Mouse (Mus musculus) gastrocnemius, adult 18-20 months (tissue): ENCODE measurements around the gene Sdc4. TPM values are rescaled to one million over a fixed set of nuclear protein-coding genes. Genes with fewer than 3 reads are reported as not detected.

Source experiments
- DNase-seq: peaks from one replicate; pipeline ENCODE4 v3.0.0; 2021; ENCODE audit warnings: low spot score
- total RNA-seq, 2 experiments: library from RNA; stranded (reverse); gene quantifications; 2 replicates each; pipeline ENCODE4 v1.2.3; 2021

Sdc4 gene
- total RNA-seq, 2 experiments from 2014 or later: 62.6 to 77.3 TPM

DNA sequence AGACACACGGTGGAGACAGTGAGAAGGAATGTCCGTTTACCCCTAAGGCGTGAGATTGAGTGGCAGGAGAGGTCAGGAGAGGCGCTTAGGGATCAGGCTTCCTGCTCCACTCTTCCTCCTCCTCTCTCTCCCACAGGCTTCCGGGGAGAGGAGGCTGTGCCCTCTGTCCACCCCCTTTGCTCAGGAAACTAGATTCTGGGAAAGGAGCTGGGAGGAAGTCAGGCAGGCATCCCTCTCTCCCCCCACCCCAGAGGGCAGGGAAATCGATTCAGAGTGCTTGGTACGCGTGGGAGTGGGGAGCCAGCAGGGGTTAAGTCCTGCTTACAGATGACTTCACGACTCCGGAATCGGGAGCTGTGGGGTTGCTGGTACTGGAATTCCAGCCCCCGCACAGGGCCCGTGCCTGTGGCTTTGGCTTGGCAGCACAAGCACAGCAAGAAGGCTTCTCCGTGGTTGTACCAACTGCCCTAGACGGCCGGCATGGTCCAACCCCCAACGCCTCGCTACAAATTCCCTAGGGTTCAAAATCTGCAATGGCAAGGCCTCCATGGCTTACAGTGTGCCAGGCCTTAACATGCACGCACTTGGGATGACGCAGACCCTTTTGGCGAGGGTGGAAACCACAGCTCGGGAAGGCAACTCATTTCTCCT lies 11.0 kb downstream of the Sdc4 start:
- peak; percentile 66 for DNase-seq

DNA sequence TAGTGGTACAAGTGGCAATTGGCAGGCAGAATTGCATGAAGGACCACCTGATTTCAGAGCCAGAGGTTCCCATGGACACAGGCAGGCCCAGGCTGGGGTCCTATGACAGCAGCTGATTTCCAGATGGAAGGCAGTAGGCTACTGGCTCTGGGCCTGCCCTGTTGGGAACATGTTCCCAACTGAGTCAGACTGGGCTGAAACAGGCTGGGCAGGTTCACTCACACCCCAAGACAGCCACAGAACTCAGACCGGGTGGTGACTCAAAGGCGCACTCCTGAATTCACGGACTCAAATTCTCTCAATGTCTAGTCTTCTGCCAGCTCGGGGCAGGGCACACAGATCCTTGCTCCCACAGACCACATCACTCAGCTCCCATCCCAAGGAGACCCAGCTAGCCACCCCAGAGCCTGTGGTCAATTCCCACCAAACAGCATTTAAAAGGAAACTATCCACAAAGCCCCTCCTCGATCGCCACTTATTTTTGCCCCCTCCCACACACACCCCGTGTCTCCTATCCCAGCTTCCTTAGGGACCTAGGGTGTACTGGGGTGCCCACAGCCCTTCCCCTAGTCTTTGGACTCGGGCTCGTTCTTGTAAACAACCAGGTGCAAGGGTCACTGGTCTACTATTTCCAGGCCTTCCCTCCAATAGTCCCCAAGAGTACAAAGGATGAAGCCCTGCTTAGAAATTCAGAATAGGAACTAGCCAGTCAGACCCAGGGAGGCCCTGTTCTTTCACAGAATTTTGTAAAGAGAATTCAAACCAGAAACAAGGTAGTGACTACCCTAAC lies 11.8 kb downstream of the Sdc4 start:
- no peak for DNase-seq

DNA sequence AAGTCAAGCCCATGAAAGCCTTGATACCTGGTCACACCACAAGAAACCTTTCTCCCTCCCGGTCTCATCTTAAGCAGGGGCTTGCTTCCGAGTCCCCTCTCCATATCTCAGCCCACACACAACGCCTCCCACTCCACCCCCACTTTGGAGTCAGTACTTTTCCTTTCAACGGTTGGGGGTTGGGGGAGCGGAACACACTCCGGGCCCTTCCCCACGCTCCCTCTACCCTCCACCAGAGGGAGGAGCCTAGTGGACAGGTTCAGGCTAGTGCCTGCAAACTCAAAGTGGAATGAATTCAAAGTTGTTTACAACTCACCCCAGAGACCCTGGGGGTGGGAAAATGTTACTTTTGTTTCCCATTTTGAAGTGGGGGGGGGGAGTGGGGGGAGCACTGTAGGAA lies 13.0 kb downstream of the Sdc4 start:
- DNase-seq: no peak

DNA sequence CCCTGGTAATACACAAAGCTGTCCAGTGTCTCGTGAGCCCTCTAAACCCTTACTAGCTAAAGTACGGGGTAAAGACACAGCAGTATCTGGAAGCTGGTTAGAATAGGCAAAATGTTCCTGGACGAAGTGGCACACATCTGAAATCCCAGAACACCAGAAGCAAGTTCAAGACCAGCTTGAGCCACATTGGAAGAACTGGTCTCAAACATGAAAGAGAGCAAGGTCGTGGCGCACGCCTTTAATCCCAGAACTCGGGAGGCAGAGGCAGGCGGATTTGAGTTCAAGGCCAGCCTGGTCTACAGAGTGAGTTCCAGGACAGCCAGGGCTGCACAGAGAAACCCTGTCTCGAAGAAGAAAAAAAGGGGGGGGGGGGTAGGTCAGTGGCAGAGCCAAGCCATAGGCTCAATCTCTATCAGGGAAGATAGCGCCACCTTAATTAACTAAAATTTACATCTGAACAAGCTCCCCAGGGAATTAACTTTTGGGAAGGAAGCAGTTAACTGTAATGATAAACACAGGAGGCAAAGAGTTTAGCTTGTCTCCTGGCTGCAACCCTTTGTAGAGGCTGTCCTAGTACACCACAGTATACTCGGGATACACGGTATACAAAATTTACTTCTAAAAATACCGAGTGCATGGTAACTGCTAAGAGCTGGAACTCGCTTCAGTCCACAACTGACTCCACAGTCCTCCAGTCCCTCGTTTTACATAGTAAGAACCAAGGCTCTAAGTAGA lies 13.6 kb downstream of the Sdc4 start:
- no peak for DNase-seq

DNA sequence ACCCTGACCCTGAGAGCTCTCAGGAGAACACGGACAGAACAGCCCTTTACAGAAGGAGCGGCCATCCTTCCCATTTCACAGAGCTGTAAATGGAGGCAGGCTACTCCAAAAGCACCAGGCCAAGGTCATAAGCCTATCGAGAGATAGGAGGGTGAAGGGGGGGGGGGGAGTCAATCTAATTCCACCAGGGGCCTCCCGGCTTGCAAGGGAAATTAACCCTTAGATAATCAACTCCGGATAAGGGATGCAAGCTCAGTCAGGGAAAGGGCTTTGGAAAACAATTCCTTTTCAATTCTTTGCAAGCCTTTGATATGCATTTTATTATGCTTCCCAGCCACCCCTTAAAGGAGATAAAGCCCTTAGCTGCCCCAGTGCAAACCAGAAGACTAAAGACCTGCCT lies 15.2 kb downstream of the Sdc4 start:
- no peak for DNase-seq

DNA sequence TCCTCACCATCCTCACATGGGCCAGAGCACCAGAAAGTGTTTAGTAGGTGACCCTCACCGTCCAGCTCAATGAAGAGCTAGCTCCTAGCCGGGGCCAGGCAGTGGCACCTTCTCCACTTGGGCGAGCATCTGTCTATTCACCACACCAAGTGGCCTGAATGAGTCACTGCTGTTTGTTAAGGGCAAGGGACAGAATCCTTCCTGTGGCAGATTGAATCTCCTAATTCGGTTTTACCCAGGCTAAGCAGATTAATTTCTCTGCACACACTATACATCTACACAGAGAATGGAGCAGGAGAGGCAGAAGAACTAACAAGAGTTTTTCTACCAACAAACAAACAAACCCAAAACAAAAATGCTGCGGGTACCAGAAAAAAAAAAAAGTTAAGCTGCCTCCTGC lies 16.7 kb downstream of the Sdc4 start:
- DNase-seq: no peak

DNA sequence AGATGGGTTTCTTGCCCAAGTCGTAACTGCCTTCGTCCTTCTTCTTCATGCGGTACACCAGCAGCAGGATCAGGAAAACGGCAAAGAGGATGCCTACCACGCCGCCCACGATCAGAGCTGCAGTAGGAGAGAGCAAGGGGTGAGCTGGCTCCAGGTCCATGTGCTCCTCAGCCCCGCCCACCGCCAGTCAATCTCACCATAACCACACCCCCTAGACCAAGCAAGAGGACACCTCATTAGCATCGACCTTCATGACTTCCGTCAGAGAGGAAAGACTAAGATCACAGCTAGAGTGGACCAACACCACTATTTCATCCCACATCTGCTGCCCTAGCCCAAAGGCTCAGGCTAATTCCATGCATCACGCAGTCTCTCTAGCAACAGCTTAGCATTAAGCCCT lies 17.6 kb downstream of the Sdc4 start:
- DNase-seq: no peak

DNA sequence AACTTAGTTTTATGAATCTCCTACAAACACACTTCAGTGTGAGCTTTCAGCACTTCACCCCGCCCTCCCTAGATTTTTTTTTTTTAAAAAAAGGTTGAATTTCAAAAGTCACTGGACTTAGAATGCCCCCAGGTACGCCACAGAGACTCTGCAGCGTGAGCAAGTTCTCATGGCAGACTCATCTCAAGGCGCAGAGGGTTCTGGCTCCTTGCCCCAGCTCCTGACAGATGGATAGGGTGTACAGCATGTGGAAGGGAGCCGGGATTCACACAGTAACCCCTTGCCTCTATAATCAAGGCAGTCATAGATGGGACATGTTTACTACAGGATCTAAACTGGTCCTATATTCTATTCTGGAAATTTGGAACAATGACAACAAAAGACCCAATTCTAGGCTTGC lies 18.3 kb downstream of the Sdc4 start:
- peak; percentile 56 for DNase-seq

DNA sequence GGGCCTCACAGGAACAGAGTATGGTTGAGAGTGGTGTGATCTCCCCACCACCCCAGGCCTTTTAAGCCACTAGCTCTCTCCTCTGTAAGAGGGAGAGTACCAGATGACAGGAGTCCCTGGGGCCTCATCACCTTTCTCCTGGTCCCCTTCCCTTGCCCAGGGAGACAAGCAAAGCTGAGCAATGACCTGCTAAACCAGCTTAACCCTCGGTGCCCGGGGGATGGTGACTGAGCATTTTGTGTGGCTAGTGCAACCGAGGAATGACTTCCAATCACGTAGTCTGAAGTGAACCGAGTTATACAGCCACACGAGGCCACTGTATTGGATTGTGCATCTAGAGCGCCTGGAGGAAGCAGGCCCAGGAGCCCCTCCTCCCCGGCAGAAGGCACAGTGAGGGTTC lies 19.3 kb downstream of the Sdc4 start:
- DNase-seq: no peak

DNA sequence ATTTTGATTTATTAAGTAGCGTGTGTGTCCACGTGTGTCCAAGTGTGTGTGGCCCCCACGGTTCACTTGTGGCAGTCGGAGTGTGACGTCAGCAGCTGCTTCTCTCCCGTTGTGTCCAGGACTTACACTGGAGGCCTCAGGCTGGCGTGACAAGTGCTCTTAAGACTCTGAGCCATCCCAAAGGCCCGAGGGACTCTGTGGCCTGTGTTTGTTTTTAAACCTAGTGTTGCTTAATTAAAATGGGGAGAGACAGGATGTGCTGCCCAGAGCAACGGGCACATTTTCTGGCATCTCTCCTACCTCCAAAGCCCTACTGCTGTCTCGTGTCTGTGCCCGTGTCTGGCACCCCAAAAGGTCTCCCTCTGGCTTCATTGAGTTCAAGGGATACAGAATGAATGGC lies 20.2 kb downstream of the Sdc4 start:
- DNase-seq: peak; percentile 47

DNA sequence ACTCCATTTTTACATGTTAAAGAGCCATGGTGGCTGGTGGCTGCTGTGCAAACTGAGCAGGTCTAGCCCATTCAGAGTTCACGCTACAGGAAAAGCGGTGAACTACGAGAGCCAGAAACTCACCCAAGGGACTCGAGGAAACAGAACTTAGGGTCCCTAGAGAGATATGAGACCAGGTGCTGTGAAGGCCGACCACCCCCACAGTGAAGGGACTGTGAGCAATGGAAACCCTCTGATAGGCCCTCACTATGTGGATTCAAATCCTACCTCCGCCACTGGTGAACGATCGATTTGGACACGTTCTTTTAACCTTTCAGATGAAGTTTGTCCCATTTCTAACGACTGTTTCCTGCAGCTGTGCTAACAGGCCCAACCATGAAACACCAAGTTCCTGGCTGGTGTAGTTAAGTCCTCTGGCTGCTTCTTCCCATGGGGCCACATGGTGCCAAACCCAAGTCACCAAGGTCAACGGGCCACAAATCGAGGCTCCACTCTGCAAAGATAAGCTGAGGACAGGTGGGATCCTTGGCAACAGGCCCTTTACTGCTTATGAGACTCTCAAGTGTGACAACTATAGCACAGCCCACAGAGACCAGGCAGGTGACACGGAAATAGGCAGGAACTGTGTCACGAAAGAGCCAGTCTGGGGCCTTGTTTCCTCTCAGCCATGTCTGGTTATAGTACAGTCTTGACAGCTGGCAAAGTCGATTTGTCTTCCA lies 20.9 kb downstream of the Sdc4 start:
- DNase-seq: no peak

DNA sequence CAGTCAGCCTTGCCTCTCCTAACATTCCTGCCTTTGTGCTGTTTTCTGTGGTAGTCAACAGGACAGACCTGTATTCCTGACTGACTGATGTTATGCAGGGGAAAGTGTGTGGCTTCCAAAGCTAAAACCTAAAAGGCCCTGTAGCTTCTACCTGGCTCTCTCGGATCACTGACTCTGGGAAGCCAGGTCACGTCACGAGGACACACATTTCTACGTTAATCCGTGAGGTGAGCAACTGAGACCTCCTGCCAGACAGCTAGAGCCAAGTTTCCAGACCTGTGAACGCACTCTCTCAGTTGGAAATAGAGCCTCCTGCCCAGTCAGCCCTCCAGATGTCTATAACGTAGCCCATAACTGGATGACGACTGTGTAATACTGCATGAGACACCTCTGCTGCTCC lies 21.7 kb downstream of the Sdc4 start:
- no peak for DNase-seq

DNA sequence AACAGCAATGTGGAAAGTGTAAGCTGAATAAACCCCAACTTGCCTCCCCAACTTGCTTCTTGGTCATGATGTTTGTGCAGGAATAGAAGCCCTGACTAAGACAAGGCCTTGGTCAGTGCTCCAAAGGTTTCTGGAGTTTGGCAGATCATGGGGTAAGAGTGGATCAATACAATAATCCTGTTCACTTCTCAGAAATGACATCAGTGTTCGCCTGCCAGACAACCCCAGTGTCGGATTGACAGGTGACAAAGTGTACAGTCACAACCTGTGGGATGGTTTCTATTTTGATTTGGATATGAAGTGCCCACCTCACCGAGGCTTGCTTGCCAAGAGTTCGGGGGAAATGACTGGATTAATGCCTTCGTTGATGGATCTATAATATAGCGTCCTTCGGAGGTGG lies 22.4 kb downstream of the Sdc4 start:
- DNase-seq: no peak

DNA sequence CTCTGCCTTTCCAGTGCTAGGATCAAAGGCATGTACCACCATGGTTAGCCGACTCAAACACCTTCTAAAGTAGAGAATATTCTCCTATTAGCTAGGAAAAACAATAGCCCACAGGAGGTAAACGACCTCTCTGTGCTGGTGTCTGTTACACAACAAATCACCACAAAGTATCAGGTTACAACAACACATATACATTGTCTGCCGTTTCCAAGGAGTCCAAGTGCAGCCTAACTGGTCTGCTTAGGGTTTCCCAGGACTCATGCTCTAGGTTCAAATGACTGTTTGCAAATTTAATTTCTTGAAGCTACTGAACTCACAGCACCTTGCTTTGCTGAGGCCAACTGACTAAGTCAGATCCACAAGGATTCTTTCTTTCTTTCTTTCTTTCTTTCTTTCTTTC lies 24.2 kb downstream of the Sdc4 start:
- DNase-seq: no peak

DNA sequence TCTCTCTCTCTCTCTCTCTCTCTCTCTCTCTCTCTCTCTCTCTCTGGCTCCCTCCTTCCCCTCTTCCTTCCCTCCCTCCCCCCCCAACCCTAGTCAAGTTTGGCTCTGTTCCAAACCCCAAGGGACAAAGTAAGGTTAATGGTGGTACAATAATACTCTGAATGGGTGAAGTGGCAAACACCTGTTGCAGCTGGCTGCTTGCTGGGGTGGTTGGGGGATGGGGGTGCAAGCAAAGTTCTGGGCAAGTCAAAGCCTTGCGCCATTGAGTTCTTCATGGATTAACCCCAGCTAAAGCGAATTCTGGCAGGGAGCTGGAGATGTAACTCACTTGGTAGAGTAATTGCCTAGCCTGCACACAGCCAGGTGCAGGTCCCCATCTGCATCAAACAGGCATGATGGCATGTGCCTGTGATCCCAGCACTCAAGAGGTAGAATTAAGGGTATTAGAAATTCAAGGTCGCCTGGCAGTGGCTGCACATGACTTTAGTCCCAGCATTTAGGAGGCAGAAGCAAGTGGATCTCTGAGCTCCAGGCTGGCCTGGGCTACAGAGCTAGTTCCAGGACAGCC lies 25.3 kb downstream of the Sdc4 start:
- DNase-seq: no peak

DNA sequence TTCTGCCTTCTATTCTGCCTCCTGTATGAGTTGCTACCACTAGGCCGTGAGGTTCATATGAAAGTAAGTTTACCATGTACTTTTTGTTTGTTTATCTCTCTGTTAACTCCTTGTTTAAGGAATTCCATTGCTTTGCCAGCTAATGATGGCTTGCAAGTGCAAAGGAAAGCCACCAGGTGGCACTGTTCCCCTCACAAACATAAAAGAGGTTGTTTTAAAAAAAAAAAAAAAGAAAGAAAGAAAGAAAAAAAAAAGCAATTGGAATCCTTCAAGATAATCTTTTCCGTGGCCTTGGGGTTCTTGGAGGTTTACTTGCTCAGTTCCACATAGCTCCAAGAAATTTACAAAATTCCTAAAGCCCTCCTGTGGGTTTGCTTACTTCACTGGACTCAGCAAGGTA lies 26.5 kb downstream of the Sdc4 start:
- DNase-seq: no peak

DNA sequence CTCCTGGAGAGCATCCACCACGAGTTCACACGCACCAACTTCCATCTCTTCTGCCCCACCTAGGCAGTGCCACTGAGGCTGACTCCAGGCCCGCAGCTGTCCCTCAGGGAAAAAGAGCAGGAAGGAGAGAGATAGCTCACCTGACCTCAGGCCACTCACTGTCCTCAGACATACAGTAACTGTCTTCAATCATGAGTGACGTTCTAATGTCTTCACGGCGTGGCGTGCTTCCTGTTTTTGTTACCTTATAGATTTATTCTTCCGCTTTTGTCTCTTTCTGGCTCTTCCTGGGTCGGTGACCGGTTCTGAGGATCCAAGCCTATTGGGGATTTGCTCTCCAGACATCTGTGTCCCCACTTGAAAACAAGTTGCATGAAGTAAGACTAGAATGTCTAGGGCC lies 29.1 kb downstream of the Sdc4 start:
- DNase-seq: no peak

DNA sequence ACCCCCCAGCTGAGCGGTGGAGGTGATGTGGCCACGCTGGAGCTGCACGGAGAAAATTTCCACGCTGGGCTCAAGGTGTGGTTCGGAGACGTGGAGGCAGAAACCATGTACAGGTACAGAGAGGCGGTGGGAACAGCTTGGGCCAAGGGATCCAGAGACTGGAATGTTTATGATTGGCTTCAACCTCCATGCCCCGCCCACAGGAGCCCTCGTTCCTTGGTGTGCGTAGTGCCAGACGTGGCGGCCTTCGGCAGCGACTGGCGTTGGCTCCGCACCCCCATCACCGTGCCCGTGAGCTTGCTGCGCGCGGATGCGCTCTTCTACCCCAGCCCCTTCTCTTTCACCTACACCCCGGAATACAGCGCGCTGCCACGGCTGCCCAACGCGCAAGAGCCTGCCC lies 29.5 kb downstream of the Sdc4 start:
- DNase-seq: no peak

DNA sequence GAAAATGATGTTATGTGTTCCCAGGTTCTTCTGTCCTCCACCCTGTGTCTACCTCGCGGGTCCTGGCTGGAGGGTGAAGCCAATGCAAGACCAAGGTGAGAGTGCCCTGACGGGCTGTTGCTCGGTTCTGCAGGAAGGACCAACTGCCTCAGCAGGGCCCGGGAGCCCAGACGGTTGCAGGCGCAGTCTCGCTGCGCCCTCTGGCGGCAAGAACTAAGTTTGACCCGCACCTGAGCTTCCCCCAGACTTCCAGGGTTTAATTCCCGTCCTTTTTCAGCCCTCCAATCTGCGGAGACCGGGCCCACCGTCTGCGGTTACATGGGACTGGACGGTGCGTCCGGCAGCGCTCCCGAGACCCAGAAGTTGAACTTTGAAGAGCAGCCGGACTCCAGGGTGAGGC lies 36.0 kb downstream of the Sdc4 start:
- peak; percentile 62 for DNase-seq

DNA sequence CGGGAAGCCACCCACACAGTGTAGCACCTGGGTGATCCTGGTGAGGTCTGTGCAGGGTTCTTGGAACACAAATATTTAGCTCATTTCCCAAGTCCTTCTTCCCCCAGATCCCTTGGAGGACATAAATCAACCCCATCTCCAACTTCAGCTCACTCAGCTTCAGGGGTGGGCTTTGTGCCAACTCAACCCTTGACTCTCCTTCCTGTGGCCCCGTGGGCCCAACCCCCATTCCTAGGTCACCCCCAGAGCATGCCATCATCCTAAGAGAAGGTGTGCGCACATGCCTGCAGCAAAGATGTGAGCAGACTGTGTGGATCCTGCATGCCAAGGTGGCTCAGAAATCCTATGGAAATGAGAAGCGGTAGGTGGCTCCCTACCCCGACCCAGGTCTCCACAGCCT lies 38.2 kb downstream of the Sdc4 start:
- DNase-seq: no peak

DNA sequence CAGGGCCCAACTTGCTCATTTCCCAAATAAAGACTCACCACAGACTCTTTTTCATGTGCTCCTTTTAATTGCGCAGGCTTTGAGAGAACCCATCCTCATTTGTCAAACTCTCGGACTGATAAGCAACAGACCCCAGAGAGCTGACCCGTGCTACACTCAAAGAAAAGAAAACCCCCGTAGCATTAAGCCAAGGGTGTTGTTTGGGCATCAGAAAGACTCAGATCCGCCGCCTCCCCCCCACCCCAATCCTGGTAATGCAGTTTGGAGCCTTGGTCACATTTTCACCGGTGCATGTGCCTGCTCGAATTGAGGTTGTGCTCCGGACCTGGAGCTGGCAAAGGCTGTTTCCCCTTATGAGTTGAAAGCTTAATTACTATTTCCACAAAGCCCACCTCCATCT lies 38.6 kb downstream of the Sdc4 start, which contains the start of gene Matn4:
Gene Matn4, minus strand, starts transcription at position 101 of the 400 bp plus-strand sequence.
- no peak for DNase-seq
